Mouse (Mus musculus) C2C12 (cell line): ENCODE measurements around the gene Rsad1. TPM values are rescaled to one million over a fixed set of nuclear protein-coding genes. Genes with fewer than 3 reads are reported as not detected.

Source experiments
- H3K27me3 ChIP-seq: one replicate; pipeline ENCODE4 v1.6.1; 2011; ENCODE audit not compliant: control insufficient read depth, insufficient read depth, insufficient read length
- H3K36me3 ChIP-seq: one replicate; pipeline ENCODE4 v1.6.1; 2011; ENCODE audit not compliant: control insufficient read depth, insufficient read depth
- H3K4me3 ChIP-seq: one replicate; pipeline ENCODE4 v1.5.1; 2011; ENCODE audit warnings: mild to moderate bottlenecking, control low read depth; ENCODE audit not compliant: poor library complexity, insufficient read depth, severe bottlenecking
- H3K79me2 ChIP-seq: one replicate; pipeline ENCODE4 v1.6.1; 2011; ENCODE audit not compliant: control insufficient read depth, insufficient read depth
- H3K79me3 ChIP-seq: one replicate; pipeline ENCODE4 v1.6.1; 2011; ENCODE audit warnings: low read depth, control low read depth
- H3ac ChIP-seq: one replicate; pipeline ENCODE3; 2011; ENCODE audit warnings: low read depth; ENCODE audit not compliant: control insufficient read depth, insufficient read length
- CEBPB ChIP-seq: IDR thresholded peaks from one replicate; pipeline ENCODE4 v1.6.1; 2011; ENCODE audit warnings: low read depth, mild to moderate bottlenecking, control low read depth, moderate library complexity
- CTCF ChIP-seq: IDR thresholded peaks from one replicate; pipeline ENCODE4 v1.5.1; 2011; ENCODE audit not compliant: control insufficient read depth, insufficient read depth, insufficient read length
- FOSL1 ChIP-seq: IDR thresholded peaks from one replicate; pipeline ENCODE4 v1.8.0; 2011; ENCODE audit warnings: mild to moderate bottlenecking, low read length; ENCODE audit not compliant: poor library complexity, insufficient read depth, severe bottlenecking
- MAX ChIP-seq: IDR thresholded peaks from one replicate; pipeline ENCODE4 v1.6.1; 2011; ENCODE audit warnings: mild to moderate bottlenecking, control low read depth
- MYOD1 ChIP-seq: IDR thresholded peaks from one replicate; pipeline ENCODE4 v1.6.1; 2011; ENCODE audit warnings: low read depth; ENCODE audit not compliant: control insufficient read depth, insufficient read length
- MYOG ChIP-seq: IDR thresholded peaks from one replicate; pipeline ENCODE4 v1.6.1; 2011; ENCODE audit not compliant: control insufficient read depth, insufficient read length; ENCODE audit errors: extremely low read depth
- USF1 ChIP-seq: IDR thresholded peaks from one replicate; pipeline ENCODE4 v1.6.1; 2011; ENCODE audit warnings: low read depth, mild to moderate bottlenecking, control low read depth, moderate library complexity
- polyA plus RNA-seq: library from polyadenylated mRNA; unstranded; fragments of >200 nt; fragmentation: generic; extraction: Trizol; gene quantifications from one replicate; pipeline ENCODE4 v1.2.1, GENCODE M21; 2012; ENCODE audit warnings: missing spikeins

Gene Rsad1
- polyA plus RNA-seq, 1 experiment = 3.2 TPM

GRCm38 (mm10) chr11:94580111-94580740, 31.2 kb upstream of the Rsad1 start:
- H3K79me2 ChIP-seq = no peaks in the 10 kb centered on the region

GRCm38 (mm10) chr11:94576361-94576760, 27.3 kb upstream of the Rsad1 start:
- Histone ChIP-seq H3K27me3 (no peaks in the 10 kb centered on the region), H3K79me3 (no peaks in the 10 kb centered on the region), H3K36me3 (no peaks in the 10 kb centered on the region), H3ac (no peak overlapping the region), H3K4me3 (no peak overlapping the region), H3K79me2 (no peaks in the 10 kb centered on the region)
- TF ChIP-seq FOSL1 (no peak), MYOD1 (no peak), MAX (no peak), USF1 (no peak), MYOG (no peak)

More at GRCm38 (mm10) chr11:94580111-94580740, 31.2 kb upstream of the Rsad1 start:
- no peak for TF ChIP-seq MYOG
- no peak for TF ChIP-seq CTCF
- no peak for TF ChIP-seq CEBPB
- no peak for TF ChIP-seq USF1
- TF ChIP-seq MYOD1 = no peak
- H3K27me3 ChIP-seq = no peaks in the 10 kb centered on the region
- H3K4me3 ChIP-seq = no peak overlapping the region
- H3K36me3 ChIP-seq = no peaks in the 10 kb centered on the region
- H3K79me3 ChIP-seq = no peaks in the 10 kb centered on the region
- H3ac ChIP-seq = no peak overlapping the region

GRCm38 (mm10) chr11:94575036-94575435, 26.0 kb upstream of the Rsad1 start:
- Histone ChIP-seq H3K79me3 (no peaks in the 10 kb centered on the region), H3K79me2 (no peaks in the 10 kb centered on the region), H3K36me3 (no peaks in the 10 kb centered on the region), H3K27me3 (no peaks in the 10 kb centered on the region), H3K4me3 (no peak overlapping the region), H3ac (no peak overlapping the region)
- TF ChIP-seq CEBPB (no peak), MYOG (no peak), FOSL1 (no peak), USF1 (no peak), CTCF (no peak), MAX (no peak), MYOD1 (no peak)

- H3K79me3 ChIP-seq = no peaks in the 10 kb centered on the region
Observed at GRCm38 (mm10) chr11:94574560-94574959, 25.5 kb upstream of the Rsad1 start.

GRCm38 (mm10) chr11:94571850-94572249, 22.8 kb upstream of the Rsad1 start:
- no peaks in the 10 kb centered on the region for H3K79me3 ChIP-seq
- no peaks in the 10 kb centered on the region for H3K27me3 ChIP-seq
- H3ac ChIP-seq = no peak overlapping the region
- H3K4me3 ChIP-seq = no peak overlapping the region
- no peaks in the 10 kb centered on the region for H3K36me3 ChIP-seq
- TF ChIP-seq FOSL1 = no peak
- no peaks in the 10 kb centered on the region for H3K79me2 ChIP-seq

More at GRCm38 (mm10) chr11:94574560-94574959, 25.5 kb upstream of the Rsad1 start:
- Histone ChIP-seq H3K27me3 (no peaks in the 10 kb centered on the region), H3K4me3 (no peak overlapping the region), H3K36me3 (no peaks in the 10 kb centered on the region), H3K79me2 (no peaks in the 10 kb centered on the region), H3ac (no peak overlapping the region)
- TF ChIP-seq MYOD1 (no peak), FOSL1 (no peak), MAX (no peak), CEBPB (no peak), CTCF (no peak), USF1 (no peak), MYOG (no peak)

- H3K27me3 ChIP-seq = no peaks in the 10 kb centered on the region
- H3K36me3 ChIP-seq = no peaks in the 10 kb centered on the region
- H3K79me3 ChIP-seq = no peaks in the 10 kb centered on the region
- no peak overlapping the region for H3K4me3 ChIP-seq
- no peaks in the 10 kb centered on the region for H3K79me2 ChIP-seq
- TF ChIP-seq MYOG = no peak
- no peak for TF ChIP-seq CEBPB
- no peak for TF ChIP-seq MAX
- TF ChIP-seq CTCF = no peak
- no peak for TF ChIP-seq FOSL1
- no peak for TF ChIP-seq MYOD1
- no peak for TF ChIP-seq USF1
- H3ac ChIP-seq = no peak overlapping the region
Observed at GRCm38 (mm10) chr11:94570612-94571011, 21.6 kb upstream of the Rsad1 start.
